Mouse (Mus musculus): ENCODE results near the gene Slc30a5.

Gene Slc30a5

GRCm38 (mm10) chr13:100753011-100753410 is 80.2 kb downstream of the Slc30a5 start:
- no peak for DNase-seq
